Mouse (Mus musculus): Measurements from ENCODE around the gene 1700022I11Rik.

GRCm38 (mm10) chr4:43021341-43021740 lies 51.9 kb downstream of the 1700022I11Rik start:
- no peak for TF ChIP-seq CTCF (IDR thresholded peaks at IDR 0.05; ENCODE audit: control insufficient read depth, insufficient read depth, insufficient read length)
- TF ChIP-seq USF1 (IDR thresholded peaks at IDR 0.05; ENCODE audit: low read depth): no peak
- TF ChIP-seq MAX (IDR thresholded peaks at IDR 0.05): no peak
- TF ChIP-seq CEBPB (IDR thresholded peaks at IDR 0.05; ENCODE audit: low read depth): no peak
- no peak for TF ChIP-seq MYOG (IDR thresholded peaks at IDR 0.05; ENCODE audit: control insufficient read depth, extremely low read depth, insufficient read length)
- TF ChIP-seq MYOD1 (IDR thresholded peaks at IDR 0.05; ENCODE audit: control insufficient read depth, insufficient read length, low read depth): no peak
- no peak for TF ChIP-seq FOSL1 (IDR thresholded peaks at IDR 0.05; ENCODE audit: insufficient read depth, low read length, poor library complexity, severe bottlenecking)
